Mouse (Mus musculus) midbrain, embryonic 14.5 days (tissue): ENCODE measurements around the gene Nlrc4. TPM values are rescaled to one million over a fixed set of nuclear protein-coding genes. Genes with fewer than 3 reads are reported as not detected.

Experiments used
- ATAC-seq: fragments of 200-750 bp; cut with Nextera tagmentation; 2 replicates; pipeline ENCODE4 v1.8.0; 2017; ENCODE audit warnings: moderate number of reproducible peaks, moderate library complexity; ENCODE audit not compliant: low FRiP score, low TSS enrichment
- DNase-seq: peaks from one replicate; pipeline ENCODE4 v3.0.0-alpha.2; 2015
- H3K27ac ChIP-seq: fragments of 300-500 bp; sonication (generic); replicated peaks from 2 replicates; pipeline ENCODE4 v1.5.1; 2014; ENCODE audit warnings: mild to moderate bottlenecking, low read depth, low read length, moderate library complexity
- H3K27me3 ChIP-seq: fragments of 300-500 bp; sonication (generic); 2 replicates; pipeline ENCODE4 v1.6.1; 2014; ENCODE audit warnings: low read length, control low read depth, mixed read lengths; ENCODE audit not compliant: control insufficient read depth, insufficient read depth
- H3K36me3 ChIP-seq: fragments of 300-500 bp; sonication (generic); 2 replicates; pipeline ENCODE4 v1.6.1; 2014; ENCODE audit warnings: low read length, control low read depth; ENCODE audit not compliant: control insufficient read depth, insufficient read depth
- H3K4me1 ChIP-seq: fragments of 300-500 bp; sonication (generic); 2 replicates; pipeline ENCODE4 v1.6.1; 2014; ENCODE audit warnings: mild to moderate bottlenecking, antibody characterized with exemption, low read length, control low read depth; ENCODE audit not compliant: control insufficient read depth, insufficient read depth
- H3K4me2 ChIP-seq: fragments of 300-500 bp; sonication (generic); 2 replicates; pipeline ENCODE4 v1.6.1; 2014; ENCODE audit warnings: mild to moderate bottlenecking, low read length, moderate library complexity
- H3K4me3 ChIP-seq: fragments of 300-500 bp; sonication (generic); replicated peaks from 2 replicates; pipeline ENCODE4 v1.5.1; 2014; ENCODE audit warnings: low read depth, low read length
- H3K9ac ChIP-seq: fragments of 300-500 bp; sonication (generic); replicated peaks from 2 replicates; pipeline ENCODE4 v1.6.1; 2014; ENCODE audit warnings: mild to moderate bottlenecking, low read length, moderate library complexity
- H3K9me3 ChIP-seq: fragments of 300-500 bp; sonication (generic); 2 replicates; pipeline ENCODE4 v1.6.1; 2016; ENCODE audit warnings: low read length, control low read depth, mixed read lengths; ENCODE audit not compliant: control insufficient read depth
- WGBS: fragments of 180-500 bp; shearing (Covaris S2); extraction: QIAGEN DNeasy Blood & Tissue Kit; methylation state at CpG from one replicate; pipeline ENCODE4 v1.1.7; 2014; 5-methylcytosine and 5-hydroxymethylcytosine counted together
- polyA plus RNA-seq: library from polyadenylated mRNA; unstranded; fragments of >200 nt; fragmentation: Nextera tagmentation; extraction: Ambion mirVana; gene quantifications from 2 replicates; pipeline ENCODE4 v1.2.1, GENCODE M21; 2014

Nlrc4 gene
- polyA plus RNA-seq, result 0.28 and 0.34 TPM in 2 replicates

DNA sequence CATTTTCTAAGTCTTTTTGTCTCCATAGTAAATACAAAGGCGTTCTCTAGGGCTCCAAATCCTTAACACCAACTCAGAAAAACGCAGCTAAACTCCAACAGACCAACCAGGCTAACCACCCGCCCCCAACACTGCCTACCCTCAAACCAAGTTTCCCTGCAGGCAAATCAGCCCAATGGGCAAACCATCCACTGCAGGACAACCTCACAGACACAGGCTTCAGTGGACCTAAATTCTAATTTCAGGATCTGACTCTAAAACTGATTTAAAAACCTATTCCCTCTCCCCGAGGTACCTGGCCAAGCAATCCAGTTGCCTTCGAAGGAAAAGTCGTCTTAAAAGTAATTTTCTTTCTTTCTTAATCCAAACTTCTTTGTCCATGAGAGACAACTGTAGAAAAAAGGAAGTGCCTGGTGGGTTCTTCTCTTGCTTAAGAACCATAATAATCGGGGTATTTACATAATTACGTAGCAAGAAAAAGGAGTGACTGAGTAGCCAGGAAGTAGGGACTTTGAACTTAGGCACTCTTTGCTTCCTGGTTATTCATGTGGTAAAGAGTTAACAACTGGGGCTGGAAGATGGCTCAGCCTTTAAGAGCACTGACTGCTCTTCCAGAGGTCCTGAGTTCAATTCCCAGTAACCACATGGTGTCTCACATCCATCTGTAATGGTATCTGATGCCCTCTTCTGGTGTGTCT is at the start of gene Nlrc4:
Gene Nlrc4 (minus strand): TSS at position 432 of the 698 bp plus-strand sequence.
- WGBS, result 56% methylated on average over 8 of the region's 8 CpGs
- no peak within 1 kb of the TSS for H3K27ac ChIP-seq
- H3K4me1 ChIP-seq, result no peaks in the 10 kb centered on the region
- no peaks in the 10 kb centered on the region for H3K36me3 ChIP-seq
- H3K9ac ChIP-seq, result no peak within 1 kb of the TSS
- no peaks in the 10 kb centered on the region for H3K27me3 ChIP-seq
- no peaks in the 10 kb centered on the region for H3K9me3 ChIP-seq
- no peak within 1 kb of the TSS for H3K4me2 ChIP-seq
- DNase-seq, result no peak
- no peak within 1 kb of the TSS for H3K4me3 ChIP-seq
- ATAC-seq, result no peak

DNA sequence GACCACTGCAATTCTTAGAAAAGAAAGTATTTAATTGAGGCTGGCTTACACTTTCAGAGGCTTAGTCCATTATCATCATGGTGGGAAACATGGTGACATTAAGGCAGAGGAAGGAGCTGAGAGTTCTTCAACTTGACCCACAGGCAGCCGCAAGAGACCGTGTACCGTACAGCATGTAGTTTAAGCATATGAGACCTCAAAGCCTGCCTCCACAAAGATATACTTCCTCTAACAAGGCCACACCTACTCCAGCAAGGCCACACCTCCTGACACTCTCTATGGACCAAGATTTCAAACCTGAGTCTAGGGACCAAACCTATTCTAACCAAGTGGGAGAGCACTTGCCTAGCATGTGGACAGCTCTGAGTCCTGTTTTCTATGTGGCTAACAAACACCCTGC is 49.7 kb upstream of the Nlrc4 start:
- Histone ChIP-seq H3K36me3 (no peaks in the 10 kb centered on the region), H3K4me1 (no peaks in the 10 kb centered on the region), H3K27me3 (no peaks in the 10 kb centered on the region), H3K27ac (no peak overlapping the region), H3K9me3 (no peaks in the 10 kb centered on the region), H3K4me2 (no peak overlapping the region), H3K4me3 (no peak overlapping the region), H3K9ac (no peak overlapping the region)
- ATAC-seq (no peak), DNase-seq (no peak)
- 93% methylated on average over 3 of the region's 3 CpGs for WGBS

DNA sequence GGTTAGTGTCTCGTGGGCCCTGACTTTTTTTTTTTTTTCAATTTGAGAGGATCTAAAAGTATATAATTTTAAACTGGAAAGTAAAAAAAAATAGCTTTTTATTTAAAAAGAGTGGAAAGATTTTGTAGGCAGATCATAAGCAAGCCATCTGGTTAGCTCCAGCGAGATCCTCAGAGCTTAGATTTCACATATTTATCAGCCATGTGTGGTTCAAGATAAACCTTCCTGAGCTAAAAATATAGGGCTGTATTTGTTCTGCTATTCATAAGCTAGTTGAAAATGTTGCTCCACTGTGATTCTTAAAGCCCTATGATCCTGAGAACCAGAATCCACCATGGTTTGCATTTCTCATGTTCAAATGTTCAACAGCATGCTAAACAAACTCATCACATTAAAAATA is 49.0 kb upstream of the Nlrc4 start:
- no peak for DNase-seq
- Histone ChIP-seq H3K36me3 (no peaks in the 10 kb centered on the region), H3K27ac (no peak overlapping the region), H3K9me3 (no peaks in the 10 kb centered on the region), H3K9ac (no peak overlapping the region), H3K27me3 (no peaks in the 10 kb centered on the region), H3K4me1 (no peaks in the 10 kb centered on the region), H3K4me3 (no peak overlapping the region), H3K4me2 (no peak overlapping the region)
- no peak for ATAC-seq
- WGBS, result 83% methylated on average over 2 of the region's 2 CpGs

DNA sequence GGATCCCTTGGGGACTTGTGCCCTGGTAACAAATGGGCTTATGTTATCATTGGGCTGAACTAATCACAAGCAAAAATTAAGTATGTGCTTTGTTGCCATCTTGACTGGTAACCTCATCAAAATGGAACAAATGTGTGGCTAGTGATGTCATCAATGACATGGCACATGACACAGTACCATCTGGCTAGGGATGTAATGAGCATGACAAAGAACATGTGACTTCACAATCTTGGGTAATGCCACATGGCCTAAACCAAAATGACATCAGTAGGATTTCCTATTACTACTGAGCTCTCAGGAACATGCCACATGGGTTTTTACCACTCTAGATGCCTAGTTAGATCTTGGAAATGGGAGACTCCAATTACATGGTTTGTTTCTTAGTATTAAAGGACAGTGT is 42.1 kb upstream of the Nlrc4 start:
- no peak overlapping the region for H3K4me2 ChIP-seq
- ATAC-seq, result no peak

DNA sequence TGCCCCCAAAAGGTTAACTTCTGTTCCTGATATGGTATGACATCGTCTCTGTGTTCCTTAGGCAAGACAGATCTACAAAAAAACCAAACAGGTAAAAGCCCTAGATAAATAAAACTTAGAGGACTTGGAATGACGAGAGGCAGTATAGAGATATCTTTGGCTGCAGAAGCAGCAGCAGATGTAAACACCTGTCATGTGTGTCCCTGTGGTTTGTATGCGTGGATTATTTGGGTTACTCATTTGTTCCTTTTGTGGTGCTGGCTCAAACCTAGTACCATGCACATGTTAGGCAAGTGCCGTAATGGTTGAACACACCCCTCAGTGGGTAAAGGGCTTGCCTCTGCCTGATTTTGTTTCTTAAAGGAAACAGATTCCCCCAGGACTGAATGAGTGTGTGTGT is 41.3 kb upstream of the Nlrc4 start:
- no peaks in the 10 kb centered on the region for H3K4me1 ChIP-seq
- H3K4me2 ChIP-seq, result no peak overlapping the region
- H3K27me3 ChIP-seq, result no peaks in the 10 kb centered on the region
- no peak overlapping the region for H3K9ac ChIP-seq
- H3K9me3 ChIP-seq, result no peaks in the 10 kb centered on the region
- no peak overlapping the region for H3K4me3 ChIP-seq
- no peak for ATAC-seq
- peaks cover 53% of the 10 kb centered on the region for H3K36me3 ChIP-seq
- H3K27ac ChIP-seq, result no peak overlapping the region
- no peak for DNase-seq
- 93% methylated on average over 4 of the region's 4 CpGs for WGBS

More for the DNA sequence above, 42.1 kb upstream of the Nlrc4 start:
- Histone ChIP-seq H3K9ac (no peak overlapping the region), H3K4me1 (no peaks in the 10 kb centered on the region), H3K27me3 (no peaks in the 10 kb centered on the region), H3K27ac (no peak overlapping the region), H3K4me3 (no peak overlapping the region), H3K9me3 (no peaks in the 10 kb centered on the region), H3K36me3 (peaks cover 46% of the 10 kb centered on the region)
- DNase-seq, result no peak

DNA sequence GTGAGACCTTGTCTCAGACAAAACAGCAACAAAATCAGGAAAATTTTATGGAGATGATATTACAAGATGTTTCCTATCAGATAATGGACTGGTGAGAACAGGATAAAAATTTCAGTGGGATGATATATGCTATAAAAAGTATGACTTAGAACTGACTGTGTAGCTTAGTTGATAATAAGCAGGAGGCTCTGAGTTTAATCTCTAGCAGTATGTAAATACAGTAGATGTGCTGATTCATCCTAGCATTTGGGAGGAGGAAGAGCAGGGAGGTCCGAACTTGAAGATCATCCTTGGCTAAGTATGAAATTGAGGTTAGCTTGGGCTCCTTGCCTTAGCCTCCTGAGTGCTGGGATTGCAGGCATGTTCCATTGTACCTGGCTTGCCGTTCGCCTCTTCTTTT is 32.6 kb upstream of the Nlrc4 start:
- Histone ChIP-seq H3K9me3 (no peaks in the 10 kb centered on the region), H3K4me1 (peaks cover 10% of the 10 kb centered on the region; the same call in 1 of the 2 replicates), H3K9ac (no peak overlapping the region), H3K27me3 (no peaks in the 10 kb centered on the region), H3K27ac (no peak overlapping the region), H3K4me2 (no peak overlapping the region), H3K4me3 (no peak overlapping the region), H3K36me3 (peaks cover 40% of the 10 kb centered on the region)
- 95% methylated on average over 3 of the region's 3 CpGs for WGBS
- DNase-seq, result no peak
- ATAC-seq, result no peak

DNA sequence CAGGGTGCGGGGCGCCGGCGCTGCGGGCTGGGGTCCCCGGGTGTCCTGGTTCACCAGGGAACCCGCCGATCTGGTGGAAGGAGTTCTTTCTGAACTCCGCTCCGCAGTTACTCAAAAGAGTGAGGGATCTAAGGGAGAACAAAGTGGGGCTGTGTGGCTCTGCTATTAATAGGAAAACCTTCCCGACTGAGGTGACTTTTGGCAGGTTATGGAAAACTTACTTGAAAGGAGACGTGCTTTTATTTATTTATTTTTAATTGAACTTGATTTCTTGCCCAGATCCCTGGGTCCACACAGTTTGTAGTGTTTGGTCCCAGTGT is 30.9 kb upstream of the Nlrc4 start:
- H3K4me3 ChIP-seq, result peak overlapping the region; percentile 99
- H3K36me3 ChIP-seq, result peaks cover 26% of the 10 kb centered on the region
- peak overlapping the region; percentile 71 for H3K4me2 ChIP-seq
- peak overlapping the region; percentile 74 for H3K27ac ChIP-seq
- DNase-seq (no peak), ATAC-seq (no peak)
- no peaks in the 10 kb centered on the region for H3K27me3 ChIP-seq
- peak overlapping the region; percentile 96 for H3K9ac ChIP-seq
- H3K9me3 ChIP-seq, result no peaks in the 10 kb centered on the region
- peaks cover 10% of the 10 kb centered on the region; the same call in 1 of the 2 replicates for H3K4me1 ChIP-seq
- 0% methylated on average over 12 of the region's 12 CpGs for WGBS

DNA sequence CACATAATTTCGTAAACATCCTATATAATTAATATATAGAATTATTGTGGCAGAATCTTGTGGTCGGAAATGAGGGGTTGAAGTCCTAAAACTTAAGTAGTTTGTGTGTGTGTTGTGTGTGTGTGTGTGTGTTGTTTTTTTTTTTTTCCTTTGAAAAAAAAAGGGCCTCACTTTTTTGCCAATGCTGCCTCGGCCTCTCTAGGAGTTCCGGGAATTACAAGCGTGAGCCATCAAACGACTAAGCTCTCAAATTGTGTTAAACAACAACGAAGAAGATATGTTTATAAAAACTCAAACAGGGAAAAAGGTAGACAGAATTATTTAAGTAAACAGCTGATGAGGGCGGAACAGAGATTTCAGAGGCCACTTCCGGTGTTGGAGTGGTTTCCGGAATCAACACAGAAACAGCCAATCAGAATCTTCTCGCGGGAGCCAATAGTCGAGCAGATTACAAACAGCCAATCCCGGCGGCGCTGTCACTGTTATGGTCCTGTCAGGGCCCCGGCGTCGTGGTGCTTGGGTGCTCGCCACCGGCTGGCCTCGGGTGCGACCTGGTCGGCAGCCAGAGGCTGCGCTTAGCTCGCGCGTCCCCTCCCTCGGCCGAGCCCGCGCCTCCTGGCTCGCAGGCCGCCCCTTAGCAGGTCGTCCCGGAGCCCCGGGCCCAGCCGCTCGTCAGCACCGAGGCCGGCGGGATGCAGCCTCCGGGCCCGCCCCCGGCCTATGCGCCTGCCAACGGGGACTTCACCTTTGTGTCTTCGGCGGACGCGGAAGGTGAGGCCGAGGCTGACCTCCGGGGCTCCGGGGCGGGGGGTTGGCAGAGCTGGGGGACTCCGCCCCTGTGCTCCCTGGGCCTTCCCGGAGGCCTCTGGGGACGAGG is 30.3 kb upstream of the Nlrc4 start, which contains the start of gene Yipf4:
Gene Yipf4 (plus strand): TSS at position 470 of the 877 bp plus-strand sequence.
- 4% methylated on average over 58 of the region's 58 CpGs for WGBS
- Histone ChIP-seq H3K4me1 (peaks cover 10% of the 10 kb centered on the region; the same call in 1 of the 2 replicates), H3K27ac (peak within 1 kb of the TSS; percentile 74), H3K9me3 (no peaks in the 10 kb centered on the region), H3K36me3 (peaks cover 20% of the 10 kb centered on the region), H3K9ac (peak within 1 kb of the TSS; percentile 96), H3K4me2 (peak within 1 kb of the TSS; percentile 71), H3K4me3 (peak within 1 kb of the TSS; percentile 99), H3K27me3 (no peaks in the 10 kb centered on the region)
- ATAC-seq, result peak; percentile 100
- DNase-seq, result peak; percentile 98
